Mouse (Mus musculus) ES-E14 (cell line): ENCODE results near the gene Nmrk2.
"Not testable (repeated sequence)": the region's sequence is repeated elsewhere in the genome, so short reads cannot be mapped to it uniquely, and the experiment has no call there.

Experiments
- HCFC1 ChIP-seq: IDR thresholded peaks from 2 replicates; pipeline ENCODE4 v1.6.1; 2012; ENCODE audit warnings: low read length, inconsistent platforms, borderline replicate concordance; ENCODE audit not compliant: insufficient read depth
- ZC3H11A ChIP-seq: IDR thresholded peaks from 2 replicates; pipeline ENCODE4 v1.6.1; 2012; ENCODE audit warnings: low read depth, mild to moderate bottlenecking, inconsistent platforms, low read length, borderline replicate concordance
- ZNF384 ChIP-seq: IDR thresholded peaks from 2 replicates; pipeline ENCODE4 v1.6.1; 2012; ENCODE audit warnings: low read depth, low read length, inconsistent platforms

DNA sequence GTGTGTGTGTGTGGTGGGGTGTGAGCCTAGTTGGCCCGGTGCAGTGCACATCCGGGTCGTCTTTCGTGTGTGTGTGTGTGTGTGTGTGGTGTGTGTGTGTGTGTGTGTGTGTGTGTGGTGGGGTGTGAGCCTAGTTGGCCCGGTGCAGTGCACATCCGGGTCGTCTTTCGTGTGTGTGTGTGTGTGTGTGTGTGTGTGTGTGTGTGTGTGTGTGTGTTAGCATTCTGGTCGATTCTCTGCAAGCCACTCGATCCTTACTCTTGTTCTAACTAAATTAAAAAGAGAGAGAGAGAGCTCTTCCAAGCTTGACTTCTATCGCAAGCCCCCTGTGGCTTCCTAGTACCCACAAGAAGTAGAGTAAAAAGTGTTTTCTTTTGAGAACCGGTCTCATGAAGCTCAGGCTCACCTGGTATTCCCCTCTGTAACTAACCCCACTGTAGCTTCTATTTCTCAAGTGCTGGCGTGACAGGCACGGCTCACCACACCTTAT, 32.4 kb downstream of the Nmrk2 start:
- not testable (repeated sequence) for TF ChIP-seq ZC3H11A, ZNF384, HCFC1
